Mouse (Mus musculus): ENCODE data around the gene Kcnj14.

DNA sequence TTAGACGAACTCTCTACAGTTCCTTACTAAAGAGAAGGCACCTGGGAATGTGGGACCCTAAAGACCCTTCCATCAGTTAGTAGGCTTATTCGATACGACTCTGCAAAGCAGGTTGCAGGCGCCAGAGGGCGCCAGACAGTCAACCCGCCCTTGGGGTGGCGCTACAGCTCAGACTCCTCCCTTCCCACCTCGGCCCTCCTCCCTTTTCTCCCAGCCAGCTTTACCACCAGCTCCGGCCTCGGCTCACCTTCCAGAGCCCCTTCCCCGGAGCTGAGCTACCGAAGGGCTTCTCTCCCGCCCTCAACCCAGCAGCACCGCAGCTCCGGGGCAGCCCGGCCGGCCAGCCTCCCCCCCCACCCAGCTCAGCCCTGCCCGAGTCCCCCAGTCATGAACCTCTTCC is 48.0 kb upstream of the Kcnj14 start, which contains the start of gene Kdelr1:
- TF ChIP-seq CTCF (IDR thresholded peaks at IDR 0.05; ENCODE audit: insufficient read depth, low read depth, low read length) (peak; percentile 93), POLR2A (IDR thresholded peaks at IDR 0.05; ENCODE audit: insufficient read depth, low read depth, low read length) (peak; percentile 53; the same call in 1 of the 2 replicates)
